Mouse (Mus musculus): Measurements from ENCODE around the gene Fat4. TPM values are rescaled to one million over a fixed set of nuclear protein-coding genes. Genes with fewer than 3 reads are reported as not detected.

The Fat4 gene
- polyA plus RNA-seq, 1 experiment from 2014 or later: 11.0 TPM

GRCm38 (mm10) chr3:39050130-39050529 lies 163.4 kb downstream of the Fat4 start:
- Histone ChIP-seq H3K27me3 (replicated peaks; ENCODE audit: control insufficient read depth, insufficient read depth, low read length) (no peaks in the 10 kb centered on the region), H3K36me3 (ENCODE audit: control insufficient read depth, insufficient read depth) (no peaks in the 10 kb centered on the region), H3K9ac (replicated peaks; ENCODE audit: low read depth, low read length) (no peak overlapping the region), H3K27ac (ENCODE audit: low read length) (no peak overlapping the region), H3K9me3 (ENCODE audit: control insufficient read depth, low read length) (no peaks in the 10 kb centered on the region), H3K4me2 (ENCODE audit: low read length) (no peak overlapping the region), H3K4me1 (replicated peaks; ENCODE audit: control insufficient read depth, insufficient read depth, low read length) (peaks cover 17% of the 10 kb centered on the region), H3K4me3 (replicated peaks; ENCODE audit: low read length) (no peak overlapping the region)
- ATAC-seq: no peak
- 94% methylated on average over 1 of the region's 1 CpGs for WGBS

GRCm38 (mm10) chr3:39053072-39053471 lies 166.3 kb downstream of the Fat4 start:
- Histone ChIP-seq H3K27me3 (replicated peaks; ENCODE audit: control insufficient read depth, insufficient read depth, low read length) (no peaks in the 10 kb centered on the region), H3K9ac (replicated peaks; ENCODE audit: low read depth, low read length) (no peak overlapping the region), H3K36me3 (ENCODE audit: control insufficient read depth, insufficient read depth) (no peaks in the 10 kb centered on the region), H3K4me1 (replicated peaks; ENCODE audit: control insufficient read depth, insufficient read depth, low read length) (peaks cover 11% of the 10 kb centered on the region), H3K4me3 (replicated peaks; ENCODE audit: low read length) (no peak overlapping the region), H3K9me3 (ENCODE audit: control insufficient read depth, low read length) (no peaks in the 10 kb centered on the region), H3K27ac (ENCODE audit: low read length) (no peak overlapping the region), H3K4me2 (ENCODE audit: low read length) (no peak overlapping the region)
- ATAC-seq: no peak
- WGBS: 14% methylated on average over 6 of the region's 6 CpGs
